Mouse (Mus musculus): ENCODE results near the gene Gm6040.

Gm6040 gene

GRCm38 (mm10) chr8:20921971-20922370, at the start of gene Gm6040:
TSS of gene Gm6040 (minus strand) at chr8:20922071.
- DNase-seq, result no peak

GRCm38 (mm10) chr8:20964531-20964930, 42.7 kb upstream of the Gm6040 start:
- DNase-seq, result no peak

GRCm38 (mm10) chr8:20944610-20945009, 22.7 kb upstream of the Gm6040 start, which contains the start of gene AY761185:
TSS of gene AY761185 (minus strand) at chr8:20944710.
- no peak for DNase-seq

GRCm38 (mm10) chr8:20912288-20912687, 9.6 kb downstream of the Gm6040 start:
- DNase-seq, result no peak

- DNase-seq, result no peak
Measured at GRCm38 (mm10) chr8:20908256-20908655, 13.6 kb downstream of the Gm6040 start.

GRCm38 (mm10) chr8:20907119-20907518, 14.8 kb downstream of the Gm6040 start:
- DNase-seq, result no peak

- no peak for DNase-seq
Measured at GRCm38 (mm10) chr8:20902527-20902926, 19.3 kb downstream of the Gm6040 start, which contains the start of gene Gm15056. TSS of gene Gm15056 (minus strand) at chr8:20902627.

- DNase-seq, result no peak
Measured at GRCm38 (mm10) chr8:20892369-20892768, 29.5 kb downstream of the Gm6040 start, which contains the start of gene Defb33. TSS of gene Defb33 (plus strand) at chr8:20892669.

GRCm38 (mm10) chr8:20874608-20875007, 47.3 kb downstream of the Gm6040 start:
- DNase-seq, result no peak
